In genomic region chr10:75396966-75397365, GRCm38 (mm10) we compare ENCODE assay signal across 8 mouse cellular contexts. TPM values are rescaled to one million over a fixed set of nuclear protein-coding genes. Genes with fewer than 3 reads are reported as not detected.
DNase-seq lines count a peak whose midpoint lies in the region; ATAC-seq and TF ChIP-seq lines count a peak whose summit lies in the region.

No protein-coding gene starts in this region.

- peak; percentile 32 to 36 for DNase-seq in cerebellum, adult 2 months
- no peak for DNase-seq in cerebellum, adult 11-12 months
- DNase-seq in urinary bladder, postnatal 14 days (ENCODE audit: low spot score): peak; percentile 22
- DNase-seq in urinary bladder, postnatal 10 days (ENCODE audit: low spot score): no peak
- DNase-seq in liver, embryonic 13.5 days: peak; percentile 15
- peak; percentile 34 for DNase-seq in yolk sac, embryonic 10.5 days (ENCODE audit: low spot score)
- no peak for DNase-seq in urinary bladder, postnatal 25 days (ENCODE audit: low spot score)

- no peak overlapping the region for H3K27ac ChIP-seq in cerebellum, adult 2 months (ENCODE audit: insufficient read depth, low read length)
- no peak overlapping the region for H3K27ac ChIP-seq in heart, embryonic 12.5 days (ENCODE audit: poor library complexity, severe bottlenecking)
- no peak overlapping the region for H3K27ac ChIP-seq in liver, embryonic 13.5 days

- H3K9me3 ChIP-seq in heart, embryonic 12.5 days (replicated peaks): no peaks in the 10 kb centered on the region
- no peaks in the 10 kb centered on the region for H3K9me3 ChIP-seq in liver, embryonic 13.5 days (replicated peaks)

- no peak for TF ChIP-seq CTCF in cerebellum, adult 2 months (IDR thresholded peaks at IDR 0.05; ENCODE audit: borderline replicate concordance, insufficient read depth, low read depth, low read length)

- H3K9ac ChIP-seq in heart, embryonic 12.5 days: no peak overlapping the region
- no peak overlapping the region for H3K9ac ChIP-seq in liver, embryonic 13.5 days

- no peak for TF ChIP-seq POLR2A in cerebellum, adult 2 months (IDR thresholded peaks at IDR 0.05; ENCODE audit: borderline replicate concordance, insufficient read depth, low read length)

- 39% methylated on average over 14 of the region's 14 CpGs for WGBS in cerebellum, adult 2 months
- WGBS in heart, embryonic 12.5 days: 40% methylated on average over 14 of the region's 14 CpGs
- WGBS in liver, embryonic 13.5 days (ENCODE audit: insufficient replicate concordance): 13% methylated on average over 14 of the region's 14 CpGs

- 0 out of 2 replicates have a peak, but pooled peaks cover 3% of the 10 kb centered on the region for H3K4me1 ChIP-seq in cerebellum, adult 2 months (ENCODE audit: control insufficient read depth, insufficient read depth, low read length)
- H3K4me1 ChIP-seq in heart, embryonic 12.5 days (replicated peaks): no peaks in the 10 kb centered on the region
- H3K4me1 ChIP-seq in liver, embryonic 13.5 days (replicated peaks): peaks cover 8% of the 10 kb centered on the region; the same call in 1 of the 2 replicates

- H3K4me3 ChIP-seq in cerebellum, adult 2 months (replicated peaks; ENCODE audit: insufficient read depth, low read depth, low read length): no peak overlapping the region
- H3K4me3 ChIP-seq in heart, embryonic 12.5 days: no peak overlapping the region
- 0 out of 2 replicates have a peak overlapping the region, but pooled peaks have one; percentile 15 for H3K4me3 ChIP-seq in liver, embryonic 13.5 days (replicated peaks)

- H3K36me3 ChIP-seq in heart, embryonic 12.5 days: no peaks in the 10 kb centered on the region
- no peaks in the 10 kb centered on the region for H3K36me3 ChIP-seq in liver, embryonic 13.5 days

- H3K4me2 ChIP-seq in heart, embryonic 12.5 days: 0 out of 2 replicates have a peak overlapping the region, but pooled peaks have one; percentile 14
- peak overlapping the region; percentile 39 for H3K4me2 ChIP-seq in liver, embryonic 13.5 days

- peak; percentile 72 for ATAC-seq in heart, embryonic 12.5 days (ENCODE audit: insufficient number of reproducible peaks, low FRiP score)
- ATAC-seq in liver, embryonic 13.5 days (ENCODE audit: low read depth): peak; percentile 57; the same call in 1 of the 2 replicates

- H3K27me3 ChIP-seq in cerebellum, adult 2 months (ENCODE audit: control insufficient read depth, insufficient read depth, low read length): no peaks in the 10 kb centered on the region
- H3K27me3 ChIP-seq in heart, embryonic 12.5 days (replicated peaks): no peaks in the 10 kb centered on the region
- no peaks in the 10 kb centered on the region for H3K27me3 ChIP-seq in liver, embryonic 13.5 days

RNA-seq across cellular contexts. Expression of gene Upb1, which starts 3.9 kb away (rescaled TPM):
- 0.20 and 0.33 TPM in 2 replicates for polyA plus RNA-seq in cerebellum, adult 2 months (2012; rRNA removed)
- polyA plus RNA-seq in heart, embryonic 12.5 days (2016; fragmentation: Nextera tagmentation; extraction: Ambion mirVana): 0.15 and 0.17 TPM in 2 replicates
- polyA plus RNA-seq in liver, embryonic 13.5 days (2015; fragmentation: Nextera tagmentation; extraction: Ambion mirVana): 12.0 and 14.2 TPM in 2 replicates

Comparison
In these comparisons a context has a peak if more than half of its experiments do, and no peak if none do; other contexts are left out.
1. DNase-seq: peak in cerebellum, adult 2 months (2 of 2), urinary bladder, postnatal 14 days (single experiment), liver, embryonic 13.5 days (single experiment) and yolk sac, embryonic 10.5 days (single experiment); none in cerebellum, adult 11-12 months (single experiment), urinary bladder, postnatal 10 days (single experiment) and urinary bladder, postnatal 25 days (single experiment).